Mouse (Mus musculus): Measurements from ENCODE around the gene Tst. TPM values are rescaled to one million over a fixed set of nuclear protein-coding genes. Genes with fewer than 3 reads are reported as not detected.

Gene Tst
- total and polyA plus RNA-seq, 3 experiments, result 0.56 to 2.0 (median 0.67) TPM

- peaks cover 72% of the 10 kb centered on the region for H3K27me3 ChIP-seq (replicated peaks)
- peak overlapping the region; percentile 29; the same call in 1 of the 2 replicates for H3K9ac ChIP-seq (ENCODE audit: insufficient read depth, low read depth)
Measured at GRCm38 (mm10) chr15:78377859-78378258, 27.8 kb downstream of the Tst start.

GRCm38 (mm10) chr15:78374204-78374603 is 31.5 kb downstream of the Tst start:
- H3K9ac ChIP-seq (ENCODE audit: insufficient read depth, low read depth), result no peak overlapping the region
- no peak for DNase-seq (ENCODE audit: extremely low read depth)
- no peak overlapping the region for H3K4me2 ChIP-seq (ENCODE audit: insufficient read depth, low read depth, poor library complexity, severe bottlenecking)
- dilution Hi-C loops (cut with MboI; ENCODE audit: extremely low pct_ligation_motif_present, extremely low pct_unique_long_range_greater_than_20kb, low sequenced_read_pairs), result no loop called here
- no peaks in the 10 kb centered on the region for H3K79me2 ChIP-seq (replicated peaks; ENCODE audit: control insufficient read depth, extremely low read depth, insufficient read depth, poor library complexity, severe bottlenecking)
- in situ Hi-C loops (cut with MboI; ENCODE audit: low pct_ligation_motif_present, low pct_unique_long_range_greater_than_20kb, low sequenced_read_pairs), result no loop called here
- H3K9me3 ChIP-seq (replicated peaks; ENCODE audit: low read length), result peaks cover 6% of the 10 kb centered on the region
- H3K27me3 ChIP-seq (replicated peaks), result peaks cover 87% of the 10 kb centered on the region
- no peak overlapping the region for H3K4me3 ChIP-seq (replicated peaks in 1 of 3; ENCODE audit: low read depth in 2 of 3, low read length in 2 of 3, poor library complexity in 1 of 3)
- H3K36me3 ChIP-seq (replicated peaks in 1 of 2; ENCODE audit: control insufficient read depth in 1 of 2, insufficient read depth in 1 of 2, low read length in 1 of 2), result no peaks in the 10 kb centered on the region
- TF ChIP-seq ZNF384 (IDR thresholded peaks at IDR 0.05; ENCODE audit: low read depth, low read length) (no peak), USF1 (IDR thresholded peaks at IDR 0.05; ENCODE audit: low read depth, low read length) (no peak), GABPA (IDR thresholded peaks at IDR 0.05; ENCODE audit: insufficient replicate concordance, low read depth, low read length) (no peak), POLR2AphosphoS2 (IDR thresholded peaks at IDR 0.05; ENCODE audit: low read depth, low read length) (no peak), ETS1 (conservative IDR thresholded peaks at IDR 0.05; ENCODE audit: low read depth, low read length) (no peak), UBTF (IDR thresholded peaks at IDR 0.05; ENCODE audit: low read depth, low read length) (no peak), NRF1 (IDR thresholded peaks at IDR 0.05; ENCODE audit: low read depth, low read length) (no peak), E2F4 (IDR thresholded peaks at IDR 0.05; ENCODE audit: insufficient replicate concordance, low read depth, low read length) (no peak), MXI1 (IDR thresholded peaks at IDR 0.05; ENCODE audit: low read depth, low read length) (no peak), PAX5 (IDR thresholded peaks at IDR 0.05; ENCODE audit: low read length) (no peak), NELFE (IDR thresholded peaks at IDR 0.05; ENCODE audit: low read depth, low read length) (no peak), MYC (IDR thresholded peaks at IDR 0.05; ENCODE audit: low read depth, low read length) (no peak), TCF12 (IDR thresholded peaks at IDR 0.05; ENCODE audit: low read depth, low read length) (no peak), USF2 (conservative IDR thresholded peaks at IDR 0.05; ENCODE audit: low read depth, low read length) (no peak), EP300 (IDR thresholded peaks at IDR 0.05; ENCODE audit: low read length) (no peak), IRF4 (IDR thresholded peaks at IDR 0.05; ENCODE audit: low read depth, low read length) (no peak), JUN (IDR thresholded peaks at IDR 0.05; ENCODE audit: insufficient read depth, low read depth, low read length) (no peak), ZMIZ1 (IDR thresholded peaks at IDR 0.05; ENCODE audit: low read depth, low read length) (no peak), HCFC1 (IDR thresholded peaks at IDR 0.05; ENCODE audit: low read depth, low read length) (no peak)
- H3K4me1 ChIP-seq (ENCODE audit: control insufficient read depth in 1 of 2, insufficient read depth in 2 of 2), result no peaks in the 10 kb centered on the region
- no peak overlapping the region for H3K27ac ChIP-seq (ENCODE audit: insufficient read depth, low read depth)

More at GRCm38 (mm10) chr15:78377859-78378258, 27.8 kb downstream of the Tst start:
- DNase-seq (ENCODE audit: extremely low read depth), result no peak
- peaks cover 5% of the 10 kb centered on the region for H3K9me3 ChIP-seq (replicated peaks; ENCODE audit: low read length)
- no peaks in the 10 kb centered on the region for H3K36me3 ChIP-seq (replicated peaks in 1 of 2; ENCODE audit: control insufficient read depth in 1 of 2, insufficient read depth in 1 of 2, low read length in 1 of 2)
- H3K27ac ChIP-seq (ENCODE audit: insufficient read depth, low read depth), result no peak overlapping the region
- dilution Hi-C loops (cut with MboI; ENCODE audit: extremely low pct_ligation_motif_present, extremely low pct_unique_long_range_greater_than_20kb, low sequenced_read_pairs), result no loop called here
- peak overlapping the region in 1 of 3 experiments; percentile 16 for H3K4me3 ChIP-seq (replicated peaks in 1 of 3; ENCODE audit: low read depth in 2 of 3, low read length in 2 of 3, poor library complexity in 1 of 3)
- no peaks in the 10 kb centered on the region for H3K4me1 ChIP-seq (ENCODE audit: control insufficient read depth in 1 of 2, insufficient read depth in 2 of 2)
- TF ChIP-seq ZNF384 (IDR thresholded peaks at IDR 0.05; ENCODE audit: low read depth, low read length) (no peak), BHLHE40 (IDR thresholded peaks at IDR 0.05; ENCODE audit: low read depth, low read length) (no peak), TBP (conservative IDR thresholded peaks at IDR 0.05; ENCODE audit: low read depth, low read length) (no peak), USF1 (IDR thresholded peaks at IDR 0.05; ENCODE audit: low read depth, low read length) (peak; percentile 93), MAFK (IDR thresholded peaks at IDR 0.05; ENCODE audit: insufficient replicate concordance, low read length) (no peak), MAX (IDR thresholded peaks at IDR 0.05; ENCODE audit: low read length) (peak; percentile 93), POLR2A (IDR thresholded peaks at IDR 0.05; ENCODE audit: low read depth, low read length) (0 out of 2 replicates have a peak, but pooled peaks have one; percentile 15), USF2 (conservative IDR thresholded peaks at IDR 0.05; ENCODE audit: low read depth, low read length) (peak; percentile 91), EP300 (IDR thresholded peaks at IDR 0.05; ENCODE audit: low read length) (no peak), CTCF (conservative IDR thresholded peaks at IDR 0.05 in 1 of 2, IDR thresholded peaks at IDR 0.05 in 1 of 2; ENCODE audit: low read depth in 2 of 2, low read length in 2 of 2) (no peak), ZKSCAN1 (IDR thresholded peaks at IDR 0.05; ENCODE audit: borderline replicate concordance, low read depth, low read length) (no peak)
- H3K4me2 ChIP-seq (ENCODE audit: insufficient read depth, low read depth, poor library complexity, severe bottlenecking), result peak overlapping the region; percentile 62
- H3K79me2 ChIP-seq (replicated peaks; ENCODE audit: control insufficient read depth, extremely low read depth, insufficient read depth, poor library complexity, severe bottlenecking), result no peaks in the 10 kb centered on the region
- in situ Hi-C loops (cut with MboI; ENCODE audit: low pct_ligation_motif_present, low pct_unique_long_range_greater_than_20kb, low sequenced_read_pairs), result no loop called here
